Mouse (Mus musculus) limb, embryonic 14.5 days (tissue): ENCODE data around the gene Obox1. TPM values are rescaled to one million over a fixed set of nuclear protein-coding genes. Genes with fewer than 3 reads are reported as not detected.
"Not testable (repeated sequence)": the region's sequence is repeated elsewhere in the genome, so short reads cannot be mapped to it uniquely, and the experiment has no call there.

Experiments used
- ATAC-seq: fragments of 200-750 bp; cut with Nextera tagmentation; 2 replicates; pipeline ENCODE4 v1.8.0; 2017; ENCODE audit warnings: low read depth, moderate number of reproducible peaks, moderate TSS enrichment; ENCODE audit not compliant: low FRiP score
- DNase-seq: peaks from one replicate; pipeline ENCODE4 v3.0.0-alpha.2; 2015; ENCODE audit warnings: low spot score
- H3K27ac ChIP-seq: fragments of 300-500 bp; sonication (generic); replicated peaks from 2 replicates; pipeline ENCODE4 v1.5.1; 2014; ENCODE audit warnings: low read depth, mild to moderate bottlenecking, low read length, moderate library complexity, mixed read lengths
- H3K27me3 ChIP-seq: fragments of 300-500 bp; sonication (generic); 2 replicates; pipeline ENCODE4 v1.6.1; 2014; ENCODE audit warnings: low read length, mixed read lengths; ENCODE audit not compliant: control insufficient read depth, insufficient read depth
- H3K36me3 ChIP-seq: fragments of 300-500 bp; sonication (generic); 2 replicates; pipeline ENCODE4 v1.6.1; 2014; ENCODE audit warnings: mild to moderate bottlenecking, low read length, moderate library complexity, mixed read lengths; ENCODE audit not compliant: control insufficient read depth, insufficient read depth
- H3K4me1 ChIP-seq: fragments of 300-500 bp; sonication (generic); 2 replicates; pipeline ENCODE4 v1.6.1; 2014; ENCODE audit warnings: antibody characterized with exemption, low read length, mixed read lengths; ENCODE audit not compliant: control insufficient read depth, insufficient read depth
- H3K4me2 ChIP-seq: fragments of 300-500 bp; sonication (generic); replicated peaks from 2 replicates; pipeline ENCODE4 v1.6.1; 2014; ENCODE audit warnings: low read depth, mild to moderate bottlenecking, low read length, moderate library complexity; ENCODE audit not compliant: severe bottlenecking
- H3K4me3 ChIP-seq: fragments of 300-500 bp; sonication (generic); replicated peaks from 2 replicates; pipeline ENCODE4 v1.5.1; 2014; ENCODE audit warnings: low read length
- H3K9ac ChIP-seq: fragments of 300-500 bp; sonication (generic); 2 replicates; pipeline ENCODE4 v1.6.1; 2014; ENCODE audit warnings: mild to moderate bottlenecking, low read depth, low read length, moderate library complexity; ENCODE audit not compliant: severe bottlenecking
- H3K9me3 ChIP-seq: fragments of 300-500 bp; sonication (generic); 2 replicates; pipeline ENCODE4 v1.6.1; 2016; ENCODE audit warnings: low read length; ENCODE audit not compliant: control insufficient read depth
- WGBS: fragments of 180-500 bp; shearing (Covaris S2); extraction: QIAGEN DNeasy Blood & Tissue Kit; methylation state at CpG from one replicate; pipeline ENCODE4 v1.1.7; 2014; 5-methylcytosine and 5-hydroxymethylcytosine counted together
- polyA plus RNA-seq, 2 experiments: library from polyadenylated mRNA; depleted of rRNA in 1 of 2; stranded (reverse) in 1 of 2; unstranded in 1 of 2; fragments of >200 nt; fragmentation: Nextera tagmentation in 1 of 2; extraction: Ambion mirVana in 1 of 2; gene quantifications; 2 replicates each; pipeline versions ENCODE4 v1.2.1 to v1.2.3; 2012 to 2014

Obox1 gene
- polyA plus RNA-seq (2012; rRNA removed) (not detected in 2 replicates), polyA plus RNA-seq (2014; fragmentation: Nextera tagmentation; extraction: Ambion mirVana) (not detected in 2 replicates)

- H3K27me3 ChIP-seq, H3K4me3 ChIP-seq, H3K4me2 ChIP-seq, ATAC-seq, H3K4me1 ChIP-seq, DNase-seq, H3K9ac ChIP-seq, H3K36me3 ChIP-seq, H3K9me3 ChIP-seq, H3K27ac ChIP-seq: not testable (repeated sequence)
- WGBS: no CpG with 5 or more reads among the region's 2 CpGs
These were observed at the start of gene Obox1, which contains the start of gene Obox2 for GRCm38 (mm10) chr7:15388421-15388998. Gene Obox1, plus strand, starts transcription at chr7:15388948. Gene Obox2, plus strand, starts transcription at chr7:15388721.

DNA sequence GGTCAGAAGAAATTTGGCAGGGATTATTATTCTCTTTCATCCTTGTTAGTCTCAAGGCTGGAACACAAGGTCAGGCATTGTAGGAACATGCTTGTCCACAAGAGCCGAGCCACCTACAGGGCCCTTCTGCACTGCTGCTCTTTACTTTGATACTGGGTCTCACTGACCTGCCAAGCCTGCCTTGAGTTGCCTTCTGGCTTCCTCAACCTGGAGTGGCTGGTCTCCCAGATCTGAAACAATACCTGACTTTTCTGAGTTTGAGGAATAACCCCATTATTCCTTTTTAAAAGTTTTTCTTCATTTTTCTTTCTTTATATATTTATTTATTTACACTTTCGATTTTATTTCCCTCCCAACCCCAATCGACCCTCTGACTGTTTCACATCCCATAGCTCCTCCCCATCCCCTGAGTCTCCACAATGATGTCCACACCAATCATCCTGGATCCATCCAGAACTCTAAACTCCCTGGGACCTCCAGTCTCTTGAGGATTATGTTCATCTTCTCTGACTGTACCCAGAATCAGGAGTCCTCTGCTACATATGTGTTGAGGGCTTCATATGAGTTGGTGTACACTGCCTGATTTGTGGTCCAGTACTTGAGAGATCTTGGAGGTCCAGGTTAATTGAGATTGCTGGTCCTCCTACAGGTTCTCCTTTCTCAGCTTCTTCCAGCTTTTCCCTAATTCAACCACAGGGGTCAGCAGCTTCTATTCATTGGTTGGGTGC lies 10.6 kb downstream of the Obox1 start:
- not testable (repeated sequence) for H3K36me3 ChIP-seq, H3K4me2 ChIP-seq, ATAC-seq, H3K9me3 ChIP-seq, H3K27me3 ChIP-seq, H3K9ac ChIP-seq, DNase-seq, H3K27ac ChIP-seq, H3K4me3 ChIP-seq, H3K4me1 ChIP-seq
- WGBS: 58% methylated on average over 3 of the region's 3 CpGs

GRCm38 (mm10) chr7:15406816-15407215 lies 18.1 kb downstream of the Obox1 start:
- not testable (repeated sequence) for DNase-seq, H3K36me3 ChIP-seq, H3K4me2 ChIP-seq, H3K9ac ChIP-seq, H3K27me3 ChIP-seq, H3K27ac ChIP-seq, H3K4me3 ChIP-seq, H3K9me3 ChIP-seq, ATAC-seq, H3K4me1 ChIP-seq
- WGBS: 88% methylated on average over 10 of the region's 10 CpGs

DNA sequence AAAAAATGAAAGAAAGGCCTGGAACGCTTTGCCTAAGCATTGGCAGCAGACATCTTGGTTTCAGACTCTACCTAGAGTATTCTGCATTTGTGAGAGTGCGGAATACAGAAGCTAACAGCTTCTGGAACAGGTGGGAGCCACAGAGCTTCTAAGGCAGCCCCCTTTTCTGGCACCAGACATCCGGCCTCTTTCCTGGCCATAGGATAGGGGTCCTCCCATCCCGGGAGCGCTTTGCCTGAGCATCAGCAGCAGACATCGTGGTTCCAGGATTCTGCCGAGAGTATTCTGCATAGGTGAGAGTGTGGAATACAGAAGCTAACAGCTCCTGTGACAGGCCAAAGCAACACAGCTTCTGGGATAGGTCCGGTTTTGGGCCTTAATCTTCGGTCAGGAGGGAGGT lies 29.3 kb downstream of the Obox1 start:
- ATAC-seq: not testable (repeated sequence)
- WGBS: 84% methylated on average over 8 of the region's 9 CpGs

DNA sequence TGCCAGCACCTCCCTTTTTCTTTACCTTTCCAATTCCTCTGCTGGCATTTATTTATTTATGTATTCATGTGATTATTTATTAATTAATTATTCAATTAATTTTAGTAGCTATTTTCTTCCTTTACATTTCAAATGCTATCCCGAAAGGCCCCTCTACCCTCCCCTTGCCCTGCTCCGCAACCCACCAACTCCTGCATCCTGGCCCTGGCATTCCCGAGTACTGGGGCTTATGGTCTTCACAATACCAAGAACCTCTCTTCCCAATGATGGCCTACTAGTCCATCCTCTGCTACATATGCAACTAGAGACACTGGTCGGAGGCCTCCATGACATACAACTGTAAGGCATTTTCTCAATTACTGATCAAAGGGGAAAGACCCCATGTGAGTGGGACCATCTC lies 36.8 kb downstream of the Obox1 start:
- 81% methylated on average over 3 of the region's 4 CpGs for WGBS
- not testable (repeated sequence) for H3K27me3 ChIP-seq, H3K4me3 ChIP-seq, H3K36me3 ChIP-seq, ATAC-seq, H3K9ac ChIP-seq, H3K4me2 ChIP-seq, DNase-seq, H3K9me3 ChIP-seq, H3K27ac ChIP-seq, H3K4me1 ChIP-seq

More for the DNA sequence above, 29.3 kb downstream of the Obox1 start:
- not testable (repeated sequence) for DNase-seq, H3K9me3 ChIP-seq, H3K4me2 ChIP-seq, H3K9ac ChIP-seq, H3K4me3 ChIP-seq, H3K36me3 ChIP-seq, H3K4me1 ChIP-seq, H3K27ac ChIP-seq, H3K27me3 ChIP-seq

DNA sequence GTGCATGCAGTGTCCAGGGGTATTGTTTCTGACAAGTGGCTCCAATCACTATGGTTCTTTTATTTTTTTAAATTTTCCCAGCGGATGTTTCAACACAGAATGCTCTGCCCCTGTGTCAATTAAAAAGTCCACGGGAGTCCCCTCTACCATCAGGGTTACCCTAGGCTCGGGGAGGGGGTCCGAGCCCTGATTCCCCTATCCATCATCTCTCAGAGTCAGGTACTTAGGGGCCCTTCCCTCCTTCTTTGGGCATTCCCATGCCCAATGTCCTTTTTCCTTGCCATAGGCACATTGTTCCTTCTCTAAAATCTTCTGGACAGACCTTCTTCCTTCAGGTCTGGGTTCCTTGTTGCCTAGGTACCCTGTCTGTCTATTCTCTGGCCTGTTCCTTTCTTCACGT lies 120.7 kb downstream of the Obox1 start:
- H3K4me1 ChIP-seq, H3K36me3 ChIP-seq, H3K9me3 ChIP-seq, DNase-seq, H3K27me3 ChIP-seq, ATAC-seq, H3K27ac ChIP-seq, H3K4me2 ChIP-seq, H3K4me3 ChIP-seq, H3K9ac ChIP-seq: not testable (repeated sequence)
- WGBS: 79% methylated on average over 5 of the region's 5 CpGs

Other genes with a start within 250 kb of the Obox1 start
- not detected in 2 replicates for gene Obox2, start 227 bp upstream of the Obox1 start, polyA plus RNA-seq (2012; rRNA removed)
- not detected in 2 replicates for gene Obox2, start 227 bp upstream of the Obox1 start, polyA plus RNA-seq (2014; fragmentation: Nextera tagmentation; extraction: Ambion mirVana)